Mouse (Mus musculus) stomach, embryonic 15.5 days (tissue): ENCODE measurements around the gene Zxdc. TPM values are rescaled to one million over a fixed set of nuclear protein-coding genes. Genes with fewer than 3 reads are reported as not detected.

Experiments used
- ATAC-seq: fragments of 200-750 bp; cut with Nextera tagmentation; 2 replicates; pipeline ENCODE4 v1.8.0; 2017; ENCODE audit warnings: low read depth, moderate number of reproducible peaks, moderate TSS enrichment; ENCODE audit not compliant: insufficient read depth, low FRiP score
- H3K27ac ChIP-seq: fragments of 300-500 bp; sonication (generic); 2 replicates; pipeline ENCODE4 v1.5.1; 2015; ENCODE audit warnings: mild to moderate bottlenecking, inconsistent platforms
- H3K27me3 ChIP-seq: fragments of 300-500 bp; sonication (generic); replicated peaks from 2 replicates; pipeline ENCODE4 v1.6.1; 2015; ENCODE audit warnings: inconsistent platforms
- H3K36me3 ChIP-seq: fragments of 300-500 bp; sonication (generic); 2 replicates; pipeline ENCODE4 v1.6.1; 2015; ENCODE audit warnings: inconsistent platforms
- H3K4me1 ChIP-seq: fragments of 300-500 bp; sonication (generic); 2 replicates; pipeline ENCODE4 v1.6.1; 2015; ENCODE audit warnings: inconsistent platforms
- H3K4me2 ChIP-seq: fragments of 300-500 bp; sonication (generic); 2 replicates; pipeline ENCODE4 v1.6.1; 2015; ENCODE audit warnings: mild to moderate bottlenecking, inconsistent platforms
- H3K4me3 ChIP-seq: fragments of 300-500 bp; sonication (generic); replicated peaks from 2 replicates; pipeline ENCODE4 v1.5.1; 2015; ENCODE audit warnings: inconsistent platforms
- H3K9ac ChIP-seq: fragments of 300-500 bp; sonication (generic); 2 replicates; pipeline ENCODE4 v1.6.1; 2015; ENCODE audit warnings: inconsistent platforms
- H3K9me3 ChIP-seq: fragments of 300-500 bp; sonication (generic); 2 replicates; pipeline ENCODE4 v1.6.1; 2016; ENCODE audit warnings: inconsistent platforms
- WGBS: fragments of 180-500 bp; shearing (Covaris S2); methylation state at CpG from one replicate; pipeline ENCODE4 v1.1.7; 2015; 5-methylcytosine and 5-hydroxymethylcytosine counted together
- polyA plus RNA-seq: library from polyadenylated mRNA; unstranded; fragments of >200 nt; fragmentation: Nextera tagmentation; extraction: Ambion mirVana; gene quantifications from 2 replicates; pipeline ENCODE4 v1.2.1, GENCODE M21; 2015

The Zxdc gene
- polyA plus RNA-seq, 1 experiment from 2014 or later, result 7.7 TPM

- peaks cover 64% of the 10 kb centered on the region for H3K36me3 ChIP-seq
Observed at GRCm38 (mm10) chr6:90381465-90381864, 12.2 kb downstream of the Zxdc start.

GRCm38 (mm10) chr6:90390629-90391028 is 21.3 kb downstream of the Zxdc start:
- H3K4me2 ChIP-seq, result no peak overlapping the region
- peaks cover 5% of the 10 kb centered on the region; the same call in 1 of the 2 replicates for H3K36me3 ChIP-seq
- no peak for ATAC-seq
- no peaks in the 10 kb centered on the region for H3K4me1 ChIP-seq
- H3K27ac ChIP-seq, result no peak overlapping the region
- no peak overlapping the region for H3K4me3 ChIP-seq
- WGBS, result 79% methylated on average over 4 of the region's 4 CpGs
- H3K27me3 ChIP-seq, result no peaks in the 10 kb centered on the region
- no peak overlapping the region for H3K9ac ChIP-seq
- no peaks in the 10 kb centered on the region for H3K9me3 ChIP-seq

More at GRCm38 (mm10) chr6:90381465-90381864, 12.2 kb downstream of the Zxdc start:
- no peaks in the 10 kb centered on the region for H3K4me1 ChIP-seq
- no peak overlapping the region for H3K9ac ChIP-seq
- no peaks in the 10 kb centered on the region for H3K27me3 ChIP-seq
- H3K27ac ChIP-seq, result no peak overlapping the region
- ATAC-seq, result no peak
- H3K9me3 ChIP-seq, result no peaks in the 10 kb centered on the region
- no peak overlapping the region for H3K4me2 ChIP-seq
- H3K4me3 ChIP-seq, result no peak overlapping the region
- WGBS, result 88% methylated on average over 2 of the region's 2 CpGs

GRCm38 (mm10) chr6:90393948-90394347 is 24.7 kb downstream of the Zxdc start:
- H3K4me2 ChIP-seq, result no peak overlapping the region
- no peaks in the 10 kb centered on the region for H3K9me3 ChIP-seq
- no peak overlapping the region for H3K4me3 ChIP-seq
- WGBS, result 50% methylated on average over 3 of the region's 3 CpGs
- no peak overlapping the region for H3K9ac ChIP-seq
- no peaks in the 10 kb centered on the region for H3K4me1 ChIP-seq
- H3K27ac ChIP-seq, result no peak overlapping the region
- no peak for ATAC-seq
- H3K36me3 ChIP-seq, result peaks cover under 1% of the 10 kb centered on the region; the same call in 1 of the 2 replicates
- H3K27me3 ChIP-seq, result no peaks in the 10 kb centered on the region

- Histone ChIP-seq H3K4me2 (no peak overlapping the region), H3K9me3 (no peaks in the 10 kb centered on the region), H3K36me3 (peaks cover 7% of the 10 kb centered on the region; the same call in 1 of the 2 replicates), H3K27me3 (no peaks in the 10 kb centered on the region), H3K9ac (no peak overlapping the region), H3K4me3 (no peak overlapping the region), H3K4me1 (no peaks in the 10 kb centered on the region), H3K27ac (no peak overlapping the region)
- no peak for ATAC-seq
- 90% methylated on average over 2 of the region's 2 CpGs for WGBS
Observed at GRCm38 (mm10) chr6:90395751-90396150, 26.5 kb downstream of the Zxdc start.

- Histone ChIP-seq H3K9me3 (no peaks in the 10 kb centered on the region), H3K9ac (no peak overlapping the region), H3K27ac (no peak overlapping the region), H3K36me3 (peaks cover 7% of the 10 kb centered on the region; the same call in 1 of the 2 replicates), H3K4me2 (no peak overlapping the region), H3K4me1 (no peaks in the 10 kb centered on the region), H3K4me3 (no peak overlapping the region), H3K27me3 (no peaks in the 10 kb centered on the region)
- ATAC-seq, result no peak
- WGBS, result 82% methylated on average over 3 of the region's 3 CpGs
Observed at GRCm38 (mm10) chr6:90397291-90397690, 28.0 kb downstream of the Zxdc start.

GRCm38 (mm10) chr6:90408632-90409031 is 39.3 kb downstream of the Zxdc start:
- H3K4me3 ChIP-seq, result no peak overlapping the region
- H3K4me1 ChIP-seq, result no peaks in the 10 kb centered on the region
- ATAC-seq, result peak; percentile 29; the same call in 1 of the 2 replicates
- no peak overlapping the region for H3K9ac ChIP-seq
- H3K36me3 ChIP-seq, result no peaks in the 10 kb centered on the region
- peak overlapping the region; percentile 42; the same call in 1 of the 2 replicates for H3K27ac ChIP-seq
- H3K9me3 ChIP-seq, result no peaks in the 10 kb centered on the region
- H3K27me3 ChIP-seq, result no peaks in the 10 kb centered on the region
- no peak overlapping the region for H3K4me2 ChIP-seq

GRCm38 (mm10) chr6:90410972-90411371 is 41.7 kb downstream of the Zxdc start:
- Histone ChIP-seq H3K27ac (no peak overlapping the region), H3K4me2 (no peak overlapping the region), H3K9ac (no peak overlapping the region), H3K36me3 (no peaks in the 10 kb centered on the region), H3K4me3 (no peak overlapping the region), H3K4me1 (no peaks in the 10 kb centered on the region), H3K27me3 (no peaks in the 10 kb centered on the region), H3K9me3 (no peaks in the 10 kb centered on the region)
- no peak for ATAC-seq
- 86% methylated on average over 1 of the region's 1 CpGs for WGBS

- H3K36me3 ChIP-seq, result no peaks in the 10 kb centered on the region
- H3K9ac ChIP-seq, result no peak overlapping the region
- no peak overlapping the region for H3K4me2 ChIP-seq
- H3K9me3 ChIP-seq, result no peaks in the 10 kb centered on the region
- no peak overlapping the region for H3K4me3 ChIP-seq
- no peaks in the 10 kb centered on the region for H3K4me1 ChIP-seq
- H3K27ac ChIP-seq, result no peak overlapping the region
- no peaks in the 10 kb centered on the region for H3K27me3 ChIP-seq
- 75% methylated on average over 7 of the region's 7 CpGs for WGBS
- ATAC-seq, result no peak
Observed at GRCm38 (mm10) chr6:90411926-90412325, 42.6 kb downstream of the Zxdc start.

GRCm38 (mm10) chr6:90422565-90422964 is 53.3 kb downstream of the Zxdc start:
- no peaks in the 10 kb centered on the region for H3K4me1 ChIP-seq
- H3K36me3 ChIP-seq, result no peaks in the 10 kb centered on the region
- H3K9me3 ChIP-seq, result no peaks in the 10 kb centered on the region
- WGBS, result 8% methylated on average over 14 of the region's 14 CpGs
- no peak overlapping the region for H3K27ac ChIP-seq
- H3K4me3 ChIP-seq, result peak overlapping the region; percentile 15; the same call in 1 of the 2 replicates
- peak; percentile 65 for ATAC-seq
- no peaks in the 10 kb centered on the region; the same call in 1 of the 2 replicates for H3K27me3 ChIP-seq
- peak overlapping the region; percentile 44 for H3K4me2 ChIP-seq
- H3K9ac ChIP-seq, result no peak overlapping the region

- Histone ChIP-seq H3K27me3 (no peaks in the 10 kb centered on the region; the same call in 1 of the 2 replicates), H3K4me1 (peaks cover 10% of the 10 kb centered on the region), H3K4me3 (no peak overlapping the region), H3K36me3 (no peaks in the 10 kb centered on the region), H3K9me3 (no peaks in the 10 kb centered on the region), H3K4me2 (no peak overlapping the region), H3K9ac (no peak overlapping the region), H3K27ac (no peak overlapping the region)
- no peak for ATAC-seq
- WGBS, result 72% methylated on average over 3 of the region's 3 CpGs
Observed at GRCm38 (mm10) chr6:90425361-90425760, 56.1 kb downstream of the Zxdc start.

GRCm38 (mm10) chr6:90426003-90426402 is 56.7 kb downstream of the Zxdc start:
- Histone ChIP-seq H3K9me3 (no peaks in the 10 kb centered on the region), H3K9ac (no peak overlapping the region), H3K4me3 (no peak overlapping the region), H3K27me3 (no peaks in the 10 kb centered on the region; the same call in 1 of the 2 replicates), H3K4me1 (peaks cover 10% of the 10 kb centered on the region), H3K36me3 (no peaks in the 10 kb centered on the region), H3K27ac (no peak overlapping the region), H3K4me2 (no peak overlapping the region)
- 75% methylated on average over 4 of the region's 4 CpGs for whole genome bisulfite sequencing
- ATAC-seq, result no peak

GRCm38 (mm10) chr6:90428380-90428974 is 59.2 kb downstream of the Zxdc start, which contains the start of gene Cfap100:
Gene Cfap100 (minus strand): TSS chr6:90428797.
- no peak within 1 kb of the TSS for H3K27ac ChIP-seq
- H3K36me3 ChIP-seq, result no peaks in the 10 kb centered on the region
- WGBS, result 0% methylated on average over 31 of the region's 31 CpGs
- ATAC-seq, result peak; percentile 87
- no peaks in the 10 kb centered on the region for H3K9me3 ChIP-seq
- peak within 1 kb of the TSS; percentile 89 for H3K4me2 ChIP-seq
- H3K4me1 ChIP-seq, result peaks cover 10% of the 10 kb centered on the region
- peak within 1 kb of the TSS; percentile 22; the same call in 1 of the 2 replicates for H3K9ac ChIP-seq
- peak within 1 kb of the TSS; percentile 43 for H3K4me3 ChIP-seq
- H3K27me3 ChIP-seq, result no peaks in the 10 kb centered on the region; the same call in 1 of the 2 replicates
